Mouse (Mus musculus) G1E-ER4 (cell line): ENCODE measurements around the gene Dio1. TPM values are rescaled to one million over a fixed set of nuclear protein-coding genes. Genes with fewer than 3 reads are reported as not detected.

Source experiments
- GATA1 ChIP-seq: IDR thresholded peaks from one replicate; pipeline ENCODE4 v1.8.0; 2012; ENCODE audit warnings: low read length, inconsistent platforms
- polyA plus RNA-seq: library from polyadenylated mRNA; stranded (reverse); fragments of >175 nt; gene quantifications from 2 replicates; pipeline ENCODE4 v1.2.3, GENCODE M21; 2012

Dio1 gene
- polyA plus RNA-seq, 1 experiment: not detected

GRCm38 (mm10) chr4:107278188-107278707, 28.7 kb downstream of the Dio1 start:
- no peak for TF ChIP-seq GATA1

DNA sequence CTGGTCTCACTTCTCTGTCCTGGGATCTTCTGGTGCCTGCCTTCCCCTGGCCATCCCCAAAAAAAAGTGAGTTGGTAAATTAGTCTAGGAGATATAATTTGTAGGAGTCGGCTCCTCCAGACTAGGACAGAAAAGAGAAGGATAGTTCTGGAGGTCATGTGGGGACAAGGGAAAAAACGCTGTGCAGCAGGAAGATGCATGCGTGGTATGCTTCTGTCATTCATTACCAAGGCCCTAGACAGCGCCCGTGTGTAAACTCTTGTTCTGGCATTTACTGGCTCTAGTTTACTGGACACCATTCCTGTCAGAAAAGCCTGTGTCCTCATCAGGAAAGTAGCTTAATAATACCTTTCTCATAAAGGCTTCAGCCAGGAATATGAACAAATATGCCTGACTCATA, 32.5 kb downstream of the Dio1 start:
- no peak for TF ChIP-seq GATA1

- TF ChIP-seq GATA1: no peak
These were observed 33.3 kb downstream of the Dio1 start for GRCm38 (mm10) chr4:107273683-107274082.

- TF ChIP-seq GATA1: no peak
These were observed 47.0 kb downstream of the Dio1 start for GRCm38 (mm10) chr4:107260001-107260400.

DNA sequence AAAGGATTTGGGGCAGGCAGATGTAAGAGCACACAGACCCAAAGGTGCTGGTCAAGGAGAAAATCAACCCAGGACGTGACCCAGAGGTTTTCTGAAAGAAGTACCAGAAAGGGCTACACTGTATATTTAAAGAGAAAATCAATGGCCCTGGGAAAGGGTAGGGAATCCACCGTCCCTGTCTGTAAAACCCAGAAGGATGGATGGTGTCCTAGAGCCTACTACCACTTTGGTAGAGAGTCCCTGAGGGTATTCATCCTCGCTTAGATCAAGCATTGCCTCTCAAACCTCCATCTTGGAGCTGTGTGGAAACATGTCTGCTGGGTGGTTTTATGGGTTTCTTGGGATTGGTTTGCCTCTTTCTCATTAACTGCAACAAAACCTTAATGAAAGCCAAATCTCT, 52.6 kb downstream of the Dio1 start:
- no peak for TF ChIP-seq GATA1

DNA sequence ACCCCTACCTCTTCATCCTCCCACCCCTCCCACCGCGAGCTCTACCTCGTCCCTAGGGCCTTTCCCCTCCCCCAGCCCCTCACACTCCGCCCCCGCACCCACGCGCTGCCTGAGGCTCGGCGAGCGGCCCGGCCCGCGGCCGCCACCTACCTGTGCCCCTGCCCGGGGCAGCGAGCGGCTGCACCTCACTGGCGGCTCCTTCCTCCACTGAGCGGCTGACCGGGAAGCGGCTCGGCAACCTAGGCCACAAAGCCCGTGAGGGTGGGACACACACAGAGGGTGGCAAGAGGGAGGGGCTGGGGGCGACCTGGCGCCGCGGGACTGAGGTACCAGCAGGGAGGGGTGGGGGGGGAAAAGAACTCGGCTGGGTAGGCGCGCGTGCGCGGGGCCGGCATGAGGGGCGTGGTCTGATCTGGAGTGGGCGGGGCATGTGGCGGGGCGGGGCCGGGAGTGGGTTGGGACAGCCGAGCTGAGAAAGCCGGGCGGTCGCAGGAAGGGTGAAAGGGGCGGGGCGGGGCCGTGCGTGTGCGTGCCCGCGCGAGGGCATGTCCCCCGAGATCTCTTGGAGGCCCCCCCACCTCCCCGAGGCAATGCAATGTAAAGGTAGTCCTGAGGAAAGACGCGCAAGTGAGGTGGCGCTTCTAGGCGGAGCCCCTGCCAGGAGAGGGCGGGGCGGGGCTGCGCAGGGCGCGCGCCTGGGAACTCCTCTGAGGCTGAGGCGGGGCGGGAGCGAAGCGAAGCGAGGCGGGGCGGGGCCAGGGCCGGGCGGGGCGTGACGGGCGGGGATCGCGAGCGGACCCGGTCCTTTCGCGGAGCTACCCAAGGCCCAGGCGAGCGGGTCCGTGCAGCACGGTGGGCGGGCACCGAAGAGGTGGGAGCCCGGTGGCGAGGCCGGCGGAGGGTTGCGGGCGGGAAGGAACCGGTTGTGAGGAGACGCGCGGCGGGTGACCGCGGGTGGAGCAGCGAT, 53.6 kb downstream of the Dio1 start, which contains the start of the genes Lrrc42 and Hspb11:
Lrrc42 (minus strand) TSS at position 408 of the 967 bp plus-strand sequence.
Hspb11 (plus strand) TSS at position 469 of the 967 bp plus-strand sequence.
- TF ChIP-seq GATA1: no peak

GRCm38 (mm10) chr4:107252522-107252921, 54.4 kb downstream of the Dio1 start:
- TF ChIP-seq GATA1: no peak

DNA sequence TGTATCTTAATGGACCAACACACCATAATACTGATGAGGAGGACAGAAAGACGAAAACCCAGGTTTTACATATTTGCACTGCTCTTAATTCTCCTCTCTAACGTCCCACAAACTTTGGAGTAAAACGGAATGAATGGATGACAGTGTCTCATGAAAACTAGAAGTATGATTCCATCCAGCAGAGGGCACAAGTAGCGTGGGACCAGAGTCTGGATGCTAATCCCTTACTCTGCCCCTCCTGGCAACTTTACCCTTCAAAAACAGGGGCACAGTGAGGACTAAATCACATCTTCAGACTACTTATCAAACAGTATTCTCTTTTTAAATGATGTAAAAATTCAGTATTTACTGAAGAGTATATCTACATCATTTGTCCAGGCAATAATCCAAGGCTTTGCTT, 56.5 kb downstream of the Dio1 start:
- TF ChIP-seq GATA1: no peak

DNA sequence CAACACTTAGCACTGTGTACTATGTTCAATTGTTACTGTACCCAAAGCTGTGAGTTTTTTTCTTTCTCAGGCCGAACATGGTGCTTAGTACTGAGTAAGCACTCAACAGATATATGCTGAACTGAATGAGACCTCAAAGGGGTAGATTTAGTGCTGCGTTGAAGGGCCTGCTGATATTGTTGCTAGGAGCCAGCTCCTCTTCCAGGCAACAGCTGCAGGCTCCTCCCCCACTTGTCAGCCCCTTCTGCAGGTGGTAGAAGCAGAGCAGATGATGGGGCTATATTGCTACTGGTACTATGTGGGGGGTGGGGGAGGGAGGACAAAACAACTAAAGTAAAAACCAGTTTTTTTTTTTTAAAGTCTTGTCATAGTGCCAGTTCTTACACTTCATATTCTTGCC, 57.5 kb downstream of the Dio1 start:
- TF ChIP-seq GATA1: no peak

DNA sequence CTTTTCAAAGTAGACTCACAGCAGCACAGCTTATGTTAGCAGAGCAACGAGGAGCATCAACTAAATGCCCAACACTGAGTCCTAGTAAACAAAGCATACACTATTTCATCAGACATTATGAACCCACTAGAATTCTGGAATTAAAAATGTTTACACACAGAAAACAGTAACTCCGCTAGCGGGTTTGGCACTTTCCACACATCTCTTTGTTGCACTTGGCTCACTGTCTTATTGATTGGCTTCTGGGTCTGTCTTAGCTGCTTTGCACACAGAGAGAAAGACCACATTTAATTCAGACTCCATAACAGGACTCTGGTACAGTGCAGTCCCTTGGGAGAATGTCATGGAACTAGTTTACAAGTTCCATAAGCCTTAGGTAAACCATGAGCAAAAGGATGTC, 58.9 kb downstream of the Dio1 start:
- TF ChIP-seq GATA1: no peak

DNA sequence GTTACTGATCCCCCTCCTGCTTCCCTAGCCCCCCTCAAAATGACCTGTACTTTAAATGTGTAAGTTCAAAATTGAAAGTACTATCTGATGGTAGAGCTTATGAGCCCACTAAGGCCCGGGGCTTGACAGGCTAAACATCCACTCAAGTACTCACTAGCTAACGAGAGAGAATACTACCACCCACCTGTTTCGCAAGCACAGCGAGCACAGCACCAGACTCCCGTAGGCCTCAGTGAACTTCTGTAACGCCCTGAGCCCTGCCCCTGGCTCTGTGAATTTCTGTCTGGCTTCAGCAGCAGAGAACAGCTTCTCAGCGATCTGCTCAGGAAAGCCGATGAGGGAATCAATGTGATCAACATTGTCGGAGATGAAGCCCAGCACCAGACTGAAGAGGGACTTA, 59.9 kb downstream of the Dio1 start:
- no peak for TF ChIP-seq GATA1

GRCm38 (mm10) chr4:107246040-107246439, 60.9 kb downstream of the Dio1 start:
- no peak for TF ChIP-seq GATA1

DNA sequence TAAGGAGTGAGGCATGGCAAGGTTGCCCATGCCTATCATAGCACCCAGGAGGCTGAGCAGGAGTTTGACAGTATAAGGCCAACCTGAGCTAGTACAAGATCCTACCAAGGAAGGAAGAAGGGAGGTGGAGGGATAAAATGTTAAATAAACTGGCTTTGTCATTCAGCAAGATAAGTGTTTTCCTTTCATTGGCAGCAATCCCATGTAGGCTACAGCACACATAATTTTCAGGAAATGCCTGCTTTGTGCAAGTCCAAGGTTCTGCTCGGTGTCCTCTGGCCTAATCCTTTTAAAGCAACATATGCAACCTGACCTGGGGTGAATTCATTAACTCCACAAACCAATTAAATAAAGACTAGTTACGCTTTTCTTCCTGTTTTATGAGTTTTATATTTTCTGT, 61.6 kb downstream of the Dio1 start:
- TF ChIP-seq GATA1: no peak

DNA sequence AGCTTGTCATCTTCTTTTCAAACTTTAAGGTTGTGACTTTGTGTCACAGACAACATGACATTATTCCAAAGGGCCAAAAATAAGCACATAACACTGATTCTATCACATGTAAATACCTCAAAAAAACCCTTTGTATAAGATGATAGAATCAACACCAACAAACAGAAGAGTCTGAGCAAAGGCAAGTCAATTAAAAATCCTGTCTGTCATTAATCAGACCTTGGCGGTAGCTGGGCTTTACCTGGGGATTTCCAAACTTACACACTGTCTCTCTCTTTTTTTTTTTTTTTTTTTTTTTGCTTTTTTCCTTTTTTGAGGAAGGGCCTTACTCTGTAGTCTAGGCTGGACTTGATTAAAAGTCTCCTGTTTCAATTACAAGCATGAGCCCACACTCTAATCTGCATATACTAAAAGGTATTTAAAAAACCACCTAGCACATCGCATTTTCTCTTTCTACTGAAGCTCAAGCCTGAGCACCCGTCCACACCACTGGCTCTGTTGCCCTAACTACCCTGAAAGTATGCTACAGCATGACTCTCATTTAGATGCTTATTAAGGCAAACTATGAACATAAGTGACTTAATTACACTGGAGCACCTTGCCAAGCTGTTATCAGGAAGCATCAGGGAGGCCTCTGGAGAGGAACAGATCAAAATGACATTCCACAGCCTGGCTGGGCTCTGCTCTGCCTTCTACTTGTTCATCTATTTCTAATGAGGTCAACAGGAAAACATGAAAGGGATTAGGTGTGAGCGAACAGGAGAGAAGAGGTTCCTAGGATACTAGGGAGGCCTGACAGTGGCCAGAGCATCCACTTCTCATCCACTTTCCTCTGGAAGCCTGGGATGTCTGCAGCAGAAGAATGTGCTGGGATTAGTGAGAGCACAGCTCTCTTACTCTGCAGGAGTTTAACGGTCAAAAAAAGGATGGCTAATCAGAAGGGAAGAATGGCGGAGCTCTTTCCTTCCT, 63.3 kb downstream of the Dio1 start:
- TF ChIP-seq GATA1: no peak

Other genes starting within 250 kb of the Dio1 start
- gene Mrpl37, start 240.3 kb downstream of the Dio1 start, polyA plus RNA-seq: 52.5 and 69.3 TPM in 2 replicates
- gene Cyb5rl, start 240.2 kb downstream of the Dio1 start, polyA plus RNA-seq: 7.3 and 8.7 TPM in 2 replicates
- not detected in 2 replicates for gene Cdcp2, start 210.3 kb downstream of the Dio1 start, polyA plus RNA-seq
- gene Tmem59, start 128.8 kb downstream of the Dio1 start, polyA plus RNA-seq: 108 and 158 TPM in 2 replicates
- gene Tceanc2, start 128.1 kb downstream of the Dio1 start, polyA plus RNA-seq: 11.8 and 22.3 TPM in 2 replicates
- gene Ldlrad1, start 98.0 kb downstream of the Dio1 start, polyA plus RNA-seq: not detected in 2 replicates
- 12.4 and 14.1 TPM in 2 replicates for gene Lrrc42, start 53.6 kb downstream of the Dio1 start, polyA plus RNA-seq
- gene Hspb11, start 53.6 kb downstream of the Dio1 start, polyA plus RNA-seq: 5.4 and 9.6 TPM in 2 replicates
- 10.5 and 15.8 TPM in 2 replicates for gene Yipf1, start 7.2 kb upstream of the Dio1 start, polyA plus RNA-seq
- gene Ndc1, start 60.6 kb upstream of the Dio1 start, polyA plus RNA-seq: 9.3 and 12.9 TPM in 2 replicates
- gene Glis1, start 127.4 kb upstream of the Dio1 start, polyA plus RNA-seq: 1.1 and 1.2 TPM in 2 replicates